Mouse (Mus musculus): ENCODE results near the gene Bmp2.

Bmp2 gene

GRCm38 (mm10) chr2:133565424-133565823, 13.5 kb downstream of the Bmp2 start:
- DNase-seq (ENCODE audit: low spot score in 2 of 2) = no peak

GRCm38 (mm10) chr2:133565995-133566710, 14.2 kb downstream of the Bmp2 start:
- DNase-seq (ENCODE audit: low spot score in 2 of 2) = no peak

GRCm38 (mm10) chr2:133591562-133592255, 39.8 kb downstream of the Bmp2 start:
- no peak for DNase-seq (ENCODE audit: low spot score in 2 of 2)

Data from frontal cortex, postnatal 14 days (tissue).